Mouse (Mus musculus): ENCODE results near the gene 2010111I01Rik.

- no peak for TF ChIP-seq CTCF (IDR thresholded peaks at IDR 0.05; ENCODE audit: control insufficient read depth, insufficient read depth, insufficient replicate concordance, low read depth, low read length)
- no peak for TF ChIP-seq POLR2A (IDR thresholded peaks at IDR 0.05; ENCODE audit: control insufficient read depth, low read depth, low read length)
Measured at GRCm38 (mm10) chr13:63223026-63223770, 258.5 kb downstream of the 2010111I01Rik start.
